Mouse (Mus musculus) lung, embryonic 15.5 days (tissue): ENCODE measurements around the gene Lgals2. TPM values are rescaled to one million over a fixed set of nuclear protein-coding genes. Genes with fewer than 3 reads are reported as not detected.

Experiments used
- ATAC-seq: fragments of 200-750 bp; cut with Nextera tagmentation; 2 replicates; pipeline ENCODE4 v1.8.0; 2017; ENCODE audit warnings: moderate number of reproducible peaks, borderline replicate concordance; ENCODE audit not compliant: low FRiP score, low TSS enrichment; ENCODE audit errors: extremely low read depth
- H3K27ac ChIP-seq: fragments of 300-500 bp; sonication (generic); 2 replicates; pipeline ENCODE4 v1.5.1; 2015; ENCODE audit warnings: moderate library complexity, mild to moderate bottlenecking, inconsistent platforms
- H3K27me3 ChIP-seq: fragments of 300-500 bp; sonication (generic); 2 replicates; pipeline ENCODE4 v1.6.1; 2015; ENCODE audit warnings: inconsistent platforms
- H3K36me3 ChIP-seq: fragments of 300-500 bp; sonication (generic); 2 replicates; pipeline ENCODE4 v1.6.1; 2015; ENCODE audit warnings: inconsistent platforms
- H3K4me1 ChIP-seq: fragments of 300-500 bp; sonication (generic); 2 replicates; pipeline ENCODE4 v1.6.1; 2015; ENCODE audit warnings: inconsistent platforms
- H3K4me2 ChIP-seq: fragments of 300-500 bp; sonication (generic); 2 replicates; pipeline ENCODE4 v1.6.1; 2015; ENCODE audit warnings: inconsistent platforms, mild to moderate bottlenecking, moderate library complexity
- H3K4me3 ChIP-seq: fragments of 300-500 bp; sonication (generic); 2 replicates; pipeline ENCODE4 v1.5.1; 2015; ENCODE audit warnings: mild to moderate bottlenecking, inconsistent platforms
- H3K9ac ChIP-seq: fragments of 300-500 bp; sonication (generic); 2 replicates; pipeline ENCODE4 v1.6.1; 2015; ENCODE audit warnings: inconsistent platforms
- H3K9me3 ChIP-seq: fragments of 300-500 bp; sonication (generic); 2 replicates; pipeline ENCODE4 v1.6.1; 2016; ENCODE audit warnings: inconsistent platforms
- WGBS: fragments of 180-500 bp; shearing (Covaris S2); methylation state at CpG from one replicate; pipeline ENCODE4 v1.1.7; 2015; 5-methylcytosine and 5-hydroxymethylcytosine counted together
- polyA plus RNA-seq: library from polyadenylated mRNA; unstranded; fragments of >200 nt; fragmentation: Nextera tagmentation; extraction: Ambion mirVana; gene quantifications from 2 replicates; pipeline ENCODE4 v1.2.1, GENCODE M21; 2015

Gene Lgals2
- polyA plus RNA-seq, 1 experiment from 2014 or later, result 0.72 TPM

DNA sequence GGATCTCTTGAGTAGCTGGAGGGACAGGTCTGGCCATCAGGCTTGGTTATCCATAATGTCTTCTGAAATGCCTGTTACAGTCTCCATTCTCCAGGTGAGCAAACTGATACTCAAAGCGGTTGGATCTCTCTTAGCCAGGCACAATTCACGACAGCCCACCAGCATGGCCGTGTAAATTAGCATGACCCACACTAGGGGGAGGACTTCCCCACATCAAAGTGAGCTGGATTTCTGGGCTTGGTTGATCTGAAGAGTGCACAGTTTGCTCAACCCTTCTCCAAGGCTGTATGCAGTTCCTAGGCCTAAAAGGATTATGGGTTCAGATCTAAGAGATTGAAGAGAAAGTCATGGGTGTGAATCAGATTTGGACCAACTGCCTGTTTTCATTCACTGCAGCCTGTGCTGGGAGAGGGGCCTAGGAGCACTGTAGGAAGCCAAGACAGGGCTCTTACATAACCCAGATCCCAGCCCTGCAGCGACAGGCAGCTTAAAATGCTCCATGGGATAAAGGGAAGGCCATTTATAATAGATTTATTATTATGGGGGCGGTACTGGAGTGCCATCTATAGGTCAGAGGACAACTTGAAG, 16.8 kb upstream of the Lgals2 start:
- no peak for ATAC-seq
- H3K36me3 ChIP-seq, result no peaks in the 10 kb centered on the region
- no peaks in the 10 kb centered on the region for H3K9me3 ChIP-seq
- H3K4me1 ChIP-seq, result peaks cover 57% of the 10 kb centered on the region
- H3K27ac ChIP-seq, result 0 out of 2 replicates have a peak overlapping the region, but pooled peaks have one; percentile 20
- WGBS, result 45% methylated on average over 5 of the region's 5 CpGs
- H3K4me3 ChIP-seq, result no peak overlapping the region
- H3K27me3 ChIP-seq, result no peaks in the 10 kb centered on the region
- no peak overlapping the region for H3K4me2 ChIP-seq
- no peak overlapping the region for H3K9ac ChIP-seq

DNA sequence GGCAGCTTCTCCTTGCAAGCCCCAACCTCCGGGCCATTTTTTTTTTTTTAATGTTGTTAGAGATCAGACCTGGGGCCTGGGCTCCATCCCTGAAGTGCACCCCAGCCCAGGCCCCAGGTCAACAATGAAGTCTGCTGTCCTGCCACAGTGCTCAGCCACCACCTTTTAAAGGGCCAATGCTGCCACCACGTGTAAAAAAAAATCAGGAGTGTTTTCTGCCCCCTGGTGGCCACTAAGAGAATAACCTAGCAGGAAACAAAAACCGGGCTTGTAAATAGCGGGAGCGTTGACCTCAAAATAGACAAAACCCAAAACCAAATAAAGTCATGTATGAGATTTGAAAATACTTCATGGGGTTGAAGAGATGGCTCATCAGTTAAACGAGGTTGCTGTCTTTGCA, 14.4 kb upstream of the Lgals2 start:
- 27% methylated on average over 6 of the region's 6 CpGs for WGBS
- no peak overlapping the region for H3K4me2 ChIP-seq
- H3K27me3 ChIP-seq, result no peaks in the 10 kb centered on the region
- no peaks in the 10 kb centered on the region for H3K36me3 ChIP-seq
- peaks cover 40% of the 10 kb centered on the region for H3K4me1 ChIP-seq
- no peak overlapping the region for H3K9ac ChIP-seq
- no peak overlapping the region for H3K4me3 ChIP-seq
- no peak for ATAC-seq
- peak overlapping the region; percentile 30; the same call in 1 of the 2 replicates for H3K27ac ChIP-seq
- no peaks in the 10 kb centered on the region for H3K9me3 ChIP-seq

DNA sequence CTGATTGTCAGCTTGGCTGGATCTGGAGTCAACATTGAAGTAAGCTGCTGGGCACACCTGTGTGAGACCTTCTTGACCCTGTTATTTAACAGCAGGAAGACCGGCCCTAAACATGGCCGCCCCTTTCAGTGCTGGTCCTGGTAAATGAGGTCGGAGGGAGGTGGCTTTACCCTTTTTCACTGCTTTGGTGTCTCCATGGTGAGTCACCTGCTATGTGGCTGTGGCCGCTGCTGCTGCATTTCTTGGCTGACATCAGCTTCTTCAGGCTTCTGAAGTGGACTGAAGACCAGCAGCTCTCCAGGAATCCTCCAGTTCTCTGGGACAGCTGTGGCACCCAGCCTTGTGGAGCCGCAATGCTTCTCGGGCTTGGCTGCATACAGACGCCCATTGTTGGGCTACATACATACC, 13.5 kb upstream of the Lgals2 start:
- peak; percentile 53 for ATAC-seq

DNA sequence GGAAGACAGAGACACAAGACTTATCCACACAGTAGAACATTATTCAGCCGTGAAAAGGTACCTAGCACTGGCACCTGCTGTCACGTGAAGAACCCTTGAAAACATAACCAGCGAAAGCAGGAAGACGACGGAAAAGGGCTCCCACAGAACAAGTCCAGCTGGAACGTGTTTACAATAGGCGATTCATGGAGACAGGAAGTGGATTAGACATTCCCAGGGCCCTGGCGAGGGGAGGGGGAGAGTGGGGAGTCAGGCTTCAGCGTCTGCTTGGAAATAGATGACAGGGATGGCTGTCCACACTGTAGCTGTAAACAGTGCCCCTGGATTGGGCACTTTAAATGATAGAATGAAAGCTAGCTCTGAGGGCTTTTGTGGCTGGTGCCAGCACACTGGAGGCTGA, 13.1 kb upstream of the Lgals2 start:
- WGBS, result 4% methylated on average over 9 of the region's 9 CpGs
- Histone ChIP-seq H3K27ac (peak overlapping the region; percentile 95), H3K36me3 (no peaks in the 10 kb centered on the region), H3K4me3 (no peak overlapping the region), H3K9ac (no peak overlapping the region), H3K4me2 (peak overlapping the region; percentile 10; the same call in 1 of the 2 replicates), H3K27me3 (no peaks in the 10 kb centered on the region), H3K9me3 (no peaks in the 10 kb centered on the region), H3K4me1 (peaks cover 36% of the 10 kb centered on the region)
- ATAC-seq, result peak; percentile 89

More for the DNA sequence above, 13.5 kb upstream of the Lgals2 start:
- H3K9me3 ChIP-seq, result no peaks in the 10 kb centered on the region
- peaks cover 35% of the 10 kb centered on the region for H3K4me1 ChIP-seq
- no peaks in the 10 kb centered on the region for H3K27me3 ChIP-seq
- H3K4me2 ChIP-seq, result peak overlapping the region; percentile 10; the same call in 1 of the 2 replicates
- H3K36me3 ChIP-seq, result no peaks in the 10 kb centered on the region
- no peak overlapping the region for H3K4me3 ChIP-seq
- no peak overlapping the region for H3K9ac ChIP-seq
- peak overlapping the region; percentile 95 for H3K27ac ChIP-seq
- 32% methylated on average over 7 of the region's 7 CpGs for whole genome bisulfite sequencing

DNA sequence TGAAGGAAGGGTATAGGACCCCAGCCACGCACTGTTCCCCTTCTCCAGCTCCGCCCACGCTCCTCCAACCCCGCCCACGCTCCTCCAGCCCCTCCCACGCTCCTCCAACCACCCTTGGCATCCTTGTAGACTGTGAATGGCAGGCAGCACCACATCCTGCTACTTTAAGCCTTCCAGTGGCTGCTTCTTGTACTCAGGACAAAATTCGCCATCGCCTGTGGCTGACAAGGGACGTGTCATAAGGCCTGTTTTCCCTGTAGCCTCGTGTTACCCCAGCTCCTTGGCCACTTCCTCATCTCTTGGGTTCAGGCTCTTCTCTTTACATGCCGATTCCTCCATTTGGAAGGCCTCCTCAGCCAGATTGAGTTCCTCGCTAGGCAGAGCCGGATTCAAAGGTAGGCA, 8.5 kb upstream of the Lgals2 start:
- H3K9ac ChIP-seq, result no peak overlapping the region
- no peaks in the 10 kb centered on the region for H3K27me3 ChIP-seq
- peak overlapping the region; percentile 64 for H3K27ac ChIP-seq
- no peaks in the 10 kb centered on the region for H3K36me3 ChIP-seq
- ATAC-seq, result peak; percentile 33; the same call in 1 of the 2 replicates
- H3K4me3 ChIP-seq, result no peak overlapping the region
- H3K9me3 ChIP-seq, result no peaks in the 10 kb centered on the region
- H3K4me1 ChIP-seq, result peaks cover 35% of the 10 kb centered on the region
- no peak overlapping the region; the same call in 1 of the 2 replicates for H3K4me2 ChIP-seq
- WGBS, result 43% methylated on average over 13 of the region's 13 CpGs

DNA sequence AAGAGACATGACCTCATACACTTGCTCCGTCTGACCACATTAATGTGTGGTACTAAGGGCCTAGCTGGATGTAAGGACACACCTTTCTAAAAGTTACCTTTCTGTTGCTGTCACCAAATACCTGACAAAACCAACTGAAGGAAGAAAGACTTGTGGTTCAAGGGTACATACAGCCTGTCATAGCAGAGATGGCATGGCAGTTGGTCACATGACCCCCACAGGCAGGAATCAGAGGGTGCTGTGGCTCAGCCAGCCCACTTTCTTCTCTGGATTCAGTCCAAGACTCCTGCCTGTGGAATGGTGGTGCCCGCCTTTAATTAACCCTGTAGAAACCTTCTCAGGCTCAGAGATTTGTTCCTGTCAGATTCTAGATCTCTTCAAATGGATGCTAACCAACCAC, 7.8 kb upstream of the Lgals2 start:
- Histone ChIP-seq H3K27me3 (no peaks in the 10 kb centered on the region), H3K36me3 (no peaks in the 10 kb centered on the region), H3K9me3 (no peaks in the 10 kb centered on the region), H3K4me3 (no peak overlapping the region), H3K9ac (no peak overlapping the region), H3K4me2 (no peak overlapping the region), H3K4me1 (peaks cover 28% of the 10 kb centered on the region), H3K27ac (peak overlapping the region; percentile 64)
- WGBS, result 48% methylated on average over 2 of the region's 2 CpGs
- no peak for ATAC-seq

DNA sequence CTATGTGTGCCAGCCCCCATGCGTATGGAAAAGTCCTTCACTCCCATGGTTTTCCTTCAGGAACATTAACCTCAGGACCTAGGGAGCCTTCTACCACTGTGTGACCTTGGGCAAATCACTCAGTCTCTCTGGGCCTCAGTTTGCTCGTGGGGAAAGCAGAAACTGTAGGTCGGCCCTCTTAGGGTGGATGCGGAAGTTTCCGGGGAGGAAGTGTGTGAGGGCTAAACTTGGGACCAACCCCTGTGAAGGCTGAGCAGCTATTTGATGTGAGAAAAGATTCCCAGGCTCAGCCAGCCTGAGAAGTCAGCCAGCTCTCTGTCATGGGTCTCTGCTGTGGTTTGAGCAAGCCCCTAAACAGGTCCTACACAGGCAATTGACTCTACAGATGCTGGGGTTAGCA, 7.0 kb upstream of the Lgals2 start:
- no peak overlapping the region for H3K9ac ChIP-seq
- 72% methylated on average over 5 of the region's 5 CpGs for WGBS
- no peak for ATAC-seq

DNA sequence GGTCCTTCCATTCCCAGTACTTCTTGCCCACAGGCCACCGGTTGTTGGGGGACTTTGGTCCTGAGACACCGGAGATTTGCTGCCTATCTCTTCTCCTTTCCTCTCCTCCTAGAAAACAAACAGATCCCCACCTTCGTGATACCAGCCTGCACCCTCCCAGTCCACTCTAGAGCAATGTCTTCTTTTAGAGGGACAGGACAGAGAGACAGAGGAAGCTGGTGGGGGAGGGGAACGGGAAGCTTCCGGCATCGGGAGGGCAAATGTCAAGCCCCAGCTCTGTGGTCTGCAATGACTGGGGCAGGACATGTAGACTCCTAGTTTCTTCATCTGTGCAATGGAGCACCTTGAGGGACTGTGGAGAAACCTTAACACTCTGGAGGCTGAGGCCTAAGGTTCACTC, 4.4 kb upstream of the Lgals2 start:
- WGBS, result 46% methylated on average over 6 of the region's 6 CpGs
- no peaks in the 10 kb centered on the region for H3K36me3 ChIP-seq
- ATAC-seq, result no peak
- no peaks in the 10 kb centered on the region for H3K9me3 ChIP-seq
- peaks cover 27% of the 10 kb centered on the region for H3K4me1 ChIP-seq
- H3K9ac ChIP-seq, result no peak overlapping the region
- no peak overlapping the region for H3K4me3 ChIP-seq
- H3K4me2 ChIP-seq, result no peak overlapping the region
- H3K27ac ChIP-seq, result no peak overlapping the region
- H3K27me3 ChIP-seq, result no peaks in the 10 kb centered on the region

More for the DNA sequence above, 7.0 kb upstream of the Lgals2 start:
- Histone ChIP-seq H3K4me1 (peaks cover 26% of the 10 kb centered on the region), H3K36me3 (no peaks in the 10 kb centered on the region), H3K4me2 (no peak overlapping the region), H3K27me3 (no peaks in the 10 kb centered on the region), H3K27ac (no peak overlapping the region), H3K4me3 (no peak overlapping the region), H3K9me3 (no peaks in the 10 kb centered on the region)

DNA sequence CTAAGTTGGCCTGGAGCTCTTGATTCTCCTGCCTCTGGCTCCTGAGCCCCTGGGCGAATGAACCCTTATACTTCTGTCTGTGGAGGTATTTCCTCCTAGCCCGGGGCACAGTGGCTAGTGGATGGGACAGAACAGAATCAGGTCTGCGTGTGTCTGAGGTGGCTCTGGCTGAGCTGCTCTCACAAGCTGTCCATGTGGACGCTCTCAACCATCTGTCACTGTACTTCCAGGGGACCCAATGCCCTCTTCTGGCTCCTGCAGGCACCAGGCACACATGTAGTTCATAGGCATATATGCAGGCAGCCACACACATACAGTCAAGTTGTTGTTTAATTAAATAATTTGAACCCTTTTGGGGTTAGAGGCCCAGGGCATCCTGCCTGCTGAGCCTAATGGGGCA, 4.0 kb upstream of the Lgals2 start:
- Histone ChIP-seq H3K9ac (no peak overlapping the region), H3K9me3 (no peaks in the 10 kb centered on the region), H3K27ac (no peak overlapping the region), H3K4me2 (no peak overlapping the region), H3K36me3 (no peaks in the 10 kb centered on the region), H3K4me1 (peaks cover 27% of the 10 kb centered on the region), H3K4me3 (no peak overlapping the region), H3K27me3 (no peaks in the 10 kb centered on the region)
- WGBS, result 63% methylated on average over 4 of the region's 4 CpGs
- no peak for ATAC-seq

DNA sequence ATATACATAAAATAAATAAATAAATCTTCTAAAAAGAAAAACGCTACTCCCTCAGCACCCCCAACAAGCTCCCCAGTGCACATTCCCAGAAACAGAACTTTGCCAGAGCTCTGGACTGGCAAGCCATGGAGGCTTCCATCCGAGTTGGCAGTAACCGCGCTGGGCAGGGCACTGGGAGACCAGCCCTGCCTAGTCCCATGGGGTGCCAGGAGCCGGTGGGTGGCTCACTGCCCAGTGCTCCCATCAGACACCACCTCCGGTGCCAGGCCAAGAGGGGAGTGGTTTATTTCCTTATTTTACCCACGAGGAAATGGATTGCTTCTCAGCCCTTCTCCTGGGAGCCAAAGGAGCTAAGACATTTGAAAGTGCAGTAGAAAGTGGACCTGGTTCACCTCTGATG, 1.7 kb upstream of the Lgals2 start:
- WGBS, result 65% methylated on average over 7 of the region's 7 CpGs
- no peak for ATAC-seq
- H3K27me3 ChIP-seq, result no peaks in the 10 kb centered on the region
- peaks cover 16% of the 10 kb centered on the region for H3K4me1 ChIP-seq
- no peaks in the 10 kb centered on the region for H3K9me3 ChIP-seq
- H3K4me3 ChIP-seq, result no peak overlapping the region
- H3K9ac ChIP-seq, result no peak overlapping the region
- H3K27ac ChIP-seq, result no peak overlapping the region
- no peaks in the 10 kb centered on the region for H3K36me3 ChIP-seq
- no peak overlapping the region for H3K4me2 ChIP-seq

DNA sequence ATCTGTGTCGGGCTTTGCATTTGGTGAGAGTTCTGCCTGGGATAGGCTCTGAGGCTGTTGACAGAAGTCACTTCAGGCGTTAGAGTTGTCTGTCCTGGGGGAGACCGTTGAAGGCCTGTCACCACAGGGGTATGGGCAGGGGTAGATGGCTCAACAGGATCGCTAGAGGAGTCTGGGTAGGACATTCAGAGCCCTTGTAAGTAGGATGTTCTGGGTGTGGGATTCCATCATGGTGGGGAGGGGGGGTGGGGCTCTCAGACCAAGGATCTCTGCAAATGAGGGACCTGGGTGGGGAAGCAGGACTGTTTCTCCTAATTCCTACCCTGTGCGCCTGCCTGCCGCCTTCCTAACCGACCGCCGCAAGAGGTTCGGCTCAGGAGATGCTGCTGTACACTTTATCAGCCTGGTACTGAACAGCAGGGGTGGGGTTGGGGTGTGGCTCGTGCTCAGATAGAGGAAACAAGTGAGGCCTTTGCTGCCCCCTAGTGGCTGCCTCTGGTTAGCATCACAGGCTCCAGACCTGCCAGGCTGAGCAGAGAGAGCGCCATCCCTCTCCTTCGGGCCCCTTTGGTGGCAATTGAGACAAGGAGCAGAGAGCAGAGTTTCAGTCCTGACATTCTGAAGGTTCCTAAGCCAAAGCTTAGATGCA, 3.7 kb downstream of the Lgals2 start:
- Histone ChIP-seq H3K27me3 (no peaks in the 10 kb centered on the region), H3K4me1 (peaks cover 53% of the 10 kb centered on the region), H3K9me3 (no peaks in the 10 kb centered on the region), H3K9ac (no peak overlapping the region), H3K27ac (peak overlapping the region; percentile 83), H3K4me3 (no peak overlapping the region), H3K36me3 (peaks cover 29% of the 10 kb centered on the region), H3K4me2 (no peak overlapping the region; the same call in 1 of the 2 replicates)
- 8% methylated on average over 13 of the region's 13 CpGs for WGBS
- ATAC-seq, result peak; percentile 65

DNA sequence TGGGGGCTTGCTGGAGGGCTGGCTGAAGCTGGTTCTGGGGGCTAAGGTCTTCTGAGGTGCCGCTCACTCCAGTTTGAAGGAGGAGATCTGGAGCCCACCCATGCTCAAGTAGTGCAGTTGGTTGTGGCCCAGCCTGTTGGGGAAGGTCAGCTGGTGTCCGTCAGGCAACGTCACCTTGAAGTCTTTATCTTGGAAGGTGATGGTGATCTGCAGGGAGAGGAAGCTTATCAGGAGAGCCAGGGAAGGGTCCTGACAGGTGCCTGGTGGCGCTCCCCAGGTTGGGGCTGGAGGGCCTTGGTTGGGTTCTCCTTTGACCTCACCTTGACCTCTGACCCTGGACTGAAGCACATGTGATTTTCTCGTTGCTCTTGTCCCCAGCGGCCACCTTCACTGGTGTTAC, 4.4 kb downstream of the Lgals2 start:
- peaks cover 35% of the 10 kb centered on the region for H3K36me3 ChIP-seq
- peaks cover 60% of the 10 kb centered on the region for H3K4me1 ChIP-seq
- no peak overlapping the region for H3K4me3 ChIP-seq
- H3K27me3 ChIP-seq, result no peaks in the 10 kb centered on the region
- 40% methylated on average over 6 of the region's 6 CpGs for WGBS
- H3K27ac ChIP-seq, result peak overlapping the region; percentile 83
- ATAC-seq, result no peak
- no peak overlapping the region for H3K4me2 ChIP-seq
- H3K9me3 ChIP-seq, result no peaks in the 10 kb centered on the region
- no peak overlapping the region for H3K9ac ChIP-seq
